Mouse (Mus musculus): Measurements from ENCODE around the gene Rnf187. TPM values are rescaled to one million over a fixed set of nuclear protein-coding genes. Genes with fewer than 3 reads are reported as not detected.

Gene Rnf187
- polyA plus RNA-seq, 1 experiment from 2014 or later: 463 TPM

GRCm38 (mm10) chr11:58979183-58979582, 40.5 kb upstream of the Rnf187 start:
- Histone ChIP-seq H3K4me1 (ENCODE audit: control insufficient read depth, insufficient read depth, low read length) (peaks cover 18% of the 10 kb centered on the region), H3K4me2 (ENCODE audit: low read length) (peak overlapping the region; percentile 100), H3K27ac (ENCODE audit: low read depth, low read length) (no peak overlapping the region), H3K4me3 (ENCODE audit: low read depth, low read length) (peak overlapping the region; percentile 99), H3K9ac (ENCODE audit: low read length) (peak overlapping the region; percentile 91), H3K36me3 (ENCODE audit: control insufficient read depth, insufficient read depth, low read length) (peaks cover 20% of the 10 kb centered on the region), H3K27me3 (replicated peaks; ENCODE audit: control insufficient read depth, insufficient read depth, low read length) (no peaks in the 10 kb centered on the region), H3K9me3 (replicated peaks; ENCODE audit: control insufficient read depth, low read length) (no peaks in the 10 kb centered on the region)
- WGBS: 69% methylated on average over 3 of the region's 3 CpGs
- ATAC-seq: no peak
- no peak for DNase-seq (ENCODE audit: low spot score)

GRCm38 (mm10) chr11:58978706-58979030, 40.0 kb upstream of the Rnf187 start:
- Histone ChIP-seq H3K27me3 (replicated peaks; ENCODE audit: control insufficient read depth, insufficient read depth, low read length) (no peaks in the 10 kb centered on the region), H3K27ac (ENCODE audit: low read depth, low read length) (no peak overlapping the region), H3K4me1 (ENCODE audit: control insufficient read depth, insufficient read depth, low read length) (peaks cover 18% of the 10 kb centered on the region), H3K4me3 (ENCODE audit: low read depth, low read length) (peak overlapping the region; percentile 99), H3K36me3 (ENCODE audit: control insufficient read depth, insufficient read depth, low read length) (peaks cover 15% of the 10 kb centered on the region), H3K9me3 (replicated peaks; ENCODE audit: control insufficient read depth, low read length) (no peaks in the 10 kb centered on the region), H3K9ac (ENCODE audit: low read length) (peak overlapping the region; percentile 91), H3K4me2 (ENCODE audit: low read length) (peak overlapping the region; percentile 100)
- ATAC-seq: no peak
- DNase-seq (ENCODE audit: low spot score): no peak
- WGBS: 0% methylated on average over 5 of the region's 5 CpGs

- Histone ChIP-seq H3K9ac (ENCODE audit: low read length) (peak within 1 kb of the TSS; percentile 91), H3K4me3 (ENCODE audit: low read depth, low read length) (peak within 1 kb of the TSS; percentile 99), H3K27ac (ENCODE audit: low read depth, low read length) (peak within 1 kb of the TSS; percentile 48; the same call in 1 of the 2 replicates), H3K27me3 (replicated peaks; ENCODE audit: control insufficient read depth, insufficient read depth, low read length) (no peaks in the 10 kb centered on the region), H3K4me2 (ENCODE audit: low read length) (peak within 1 kb of the TSS; percentile 100), H3K9me3 (replicated peaks; ENCODE audit: control insufficient read depth, low read length) (no peaks in the 10 kb centered on the region), H3K36me3 (ENCODE audit: control insufficient read depth, insufficient read depth, low read length) (peaks cover 14% of the 10 kb centered on the region), H3K4me1 (ENCODE audit: control insufficient read depth, insufficient read depth, low read length) (peaks cover 18% of the 10 kb centered on the region)
- DNase-seq (ENCODE audit: low spot score): peak; percentile 89
- peak; percentile 89 for ATAC-seq
- WGBS: under 1% methylated on average over 64 of the region's 64 CpGs
Observed at GRCm38 (mm10) chr11:58978027-58978705, 39.5 kb upstream of the Rnf187 start, which contains the start of gene Trim11. TSS of gene Trim11 (plus strand) at chr11:58978093.

- under 1% methylated on average over 21 of the region's 21 CpGs for WGBS
- peaks cover 18% of the 10 kb centered on the region for H3K4me1 ChIP-seq (ENCODE audit: control insufficient read depth, insufficient read depth, low read length)
- DNase-seq (ENCODE audit: low spot score): no peak
Observed at GRCm38 (mm10) chr11:58977607-58978026, 38.9 kb upstream of the Rnf187 start.

GRCm38 (mm10) chr11:58977150-58977549, 38.4 kb upstream of the Rnf187 start:
- Histone ChIP-seq H3K4me2 (ENCODE audit: low read length) (peak overlapping the region; percentile 100), H3K4me3 (ENCODE audit: low read depth, low read length) (peak overlapping the region; percentile 99), H3K9me3 (replicated peaks; ENCODE audit: control insufficient read depth, low read length) (no peaks in the 10 kb centered on the region), H3K27ac (ENCODE audit: low read depth, low read length) (peak overlapping the region; percentile 48; the same call in 1 of the 2 replicates), H3K36me3 (ENCODE audit: control insufficient read depth, insufficient read depth, low read length) (peaks cover 9% of the 10 kb centered on the region), H3K9ac (ENCODE audit: low read length) (peak overlapping the region; percentile 91), H3K4me1 (ENCODE audit: control insufficient read depth, insufficient read depth, low read length) (peaks cover 18% of the 10 kb centered on the region), H3K27me3 (replicated peaks; ENCODE audit: control insufficient read depth, insufficient read depth, low read length) (no peaks in the 10 kb centered on the region)
- no peak for ATAC-seq
- DNase-seq (ENCODE audit: low spot score): no peak
- WGBS: under 1% methylated on average over 29 of the region's 29 CpGs

More at GRCm38 (mm10) chr11:58977607-58978026, 38.9 kb upstream of the Rnf187 start:
- ATAC-seq: peak; percentile 33
- no peaks in the 10 kb centered on the region for H3K27me3 ChIP-seq (replicated peaks; ENCODE audit: control insufficient read depth, insufficient read depth, low read length)
- H3K9ac ChIP-seq (ENCODE audit: low read length): peak overlapping the region; percentile 91
- H3K4me3 ChIP-seq (ENCODE audit: low read depth, low read length): peak overlapping the region; percentile 99
- H3K27ac ChIP-seq (ENCODE audit: low read depth, low read length): peak overlapping the region; percentile 48; the same call in 1 of the 2 replicates
- peak overlapping the region; percentile 100 for H3K4me2 ChIP-seq (ENCODE audit: low read length)
- no peaks in the 10 kb centered on the region for H3K9me3 ChIP-seq (replicated peaks; ENCODE audit: control insufficient read depth, low read length)
- peaks cover 10% of the 10 kb centered on the region for H3K36me3 ChIP-seq (ENCODE audit: control insufficient read depth, insufficient read depth, low read length)

- Histone ChIP-seq H3K4me3 (ENCODE audit: low read depth, low read length) (no peak overlapping the region), H3K27ac (ENCODE audit: low read depth, low read length) (no peak overlapping the region), H3K9me3 (replicated peaks; ENCODE audit: control insufficient read depth, low read length) (no peaks in the 10 kb centered on the region), H3K27me3 (replicated peaks; ENCODE audit: control insufficient read depth, insufficient read depth, low read length) (no peaks in the 10 kb centered on the region), H3K4me2 (ENCODE audit: low read length) (no peak overlapping the region), H3K36me3 (ENCODE audit: control insufficient read depth, insufficient read depth, low read length) (peaks cover 10% of the 10 kb centered on the region; the same call in 1 of the 2 replicates), H3K4me1 (ENCODE audit: control insufficient read depth, insufficient read depth, low read length) (peaks cover 14% of the 10 kb centered on the region), H3K9ac (ENCODE audit: low read length) (no peak overlapping the region)
- WGBS: 87% methylated on average over 3 of the region's 3 CpGs
- ATAC-seq (no peak), DNase-seq (ENCODE audit: low spot score) (no peak)
Observed at GRCm38 (mm10) chr11:58974414-58974813, 35.7 kb upstream of the Rnf187 start.

GRCm38 (mm10) chr11:58971796-58972195, 33.1 kb upstream of the Rnf187 start:
- no peak overlapping the region for H3K4me3 ChIP-seq (ENCODE audit: low read depth, low read length)
- H3K4me1 ChIP-seq (ENCODE audit: control insufficient read depth, insufficient read depth, low read length): peaks cover 2% of the 10 kb centered on the region
- H3K4me2 ChIP-seq (ENCODE audit: low read length): no peak overlapping the region
- DNase-seq (ENCODE audit: low spot score) (no peak), ATAC-seq (no peak)
- no peak overlapping the region for H3K9ac ChIP-seq (ENCODE audit: low read length)
- H3K36me3 ChIP-seq (ENCODE audit: control insufficient read depth, insufficient read depth, low read length): peaks cover 13% of the 10 kb centered on the region; the same call in 1 of the 2 replicates
- 91% methylated on average over 3 of the region's 3 CpGs for WGBS
- no peaks in the 10 kb centered on the region for H3K27me3 ChIP-seq (replicated peaks; ENCODE audit: control insufficient read depth, insufficient read depth, low read length)
- H3K9me3 ChIP-seq (replicated peaks; ENCODE audit: control insufficient read depth, low read length): no peaks in the 10 kb centered on the region
- no peak overlapping the region for H3K27ac ChIP-seq (ENCODE audit: low read depth, low read length)

- DNase-seq (ENCODE audit: low spot score) (no peak), ATAC-seq (no peak)
- Histone ChIP-seq H3K36me3 (ENCODE audit: control insufficient read depth, insufficient read depth, low read length) (peaks cover 13% of the 10 kb centered on the region; the same call in 1 of the 2 replicates), H3K4me2 (ENCODE audit: low read length) (no peak overlapping the region), H3K9ac (ENCODE audit: low read length) (no peak overlapping the region), H3K27ac (ENCODE audit: low read depth, low read length) (no peak overlapping the region), H3K9me3 (replicated peaks; ENCODE audit: control insufficient read depth, low read length) (no peaks in the 10 kb centered on the region), H3K4me1 (ENCODE audit: control insufficient read depth, insufficient read depth, low read length) (peaks cover 2% of the 10 kb centered on the region; the same call in 1 of the 2 replicates), H3K4me3 (ENCODE audit: low read depth, low read length) (no peak overlapping the region), H3K27me3 (replicated peaks; ENCODE audit: control insufficient read depth, insufficient read depth, low read length) (no peaks in the 10 kb centered on the region)
- 90% methylated on average over 21 of the region's 21 CpGs for WGBS
Observed at GRCm38 (mm10) chr11:58970831-58971530, 32.3 kb upstream of the Rnf187 start.

GRCm38 (mm10) chr11:58969659-58970058, 30.9 kb upstream of the Rnf187 start:
- Histone ChIP-seq H3K27me3 (replicated peaks; ENCODE audit: control insufficient read depth, insufficient read depth, low read length) (no peaks in the 10 kb centered on the region), H3K9ac (ENCODE audit: low read length) (no peak overlapping the region), H3K4me3 (ENCODE audit: low read depth, low read length) (no peak overlapping the region), H3K9me3 (replicated peaks; ENCODE audit: control insufficient read depth, low read length) (no peaks in the 10 kb centered on the region), H3K4me2 (ENCODE audit: low read length) (no peak overlapping the region), H3K27ac (ENCODE audit: low read depth, low read length) (no peak overlapping the region), H3K4me1 (ENCODE audit: control insufficient read depth, insufficient read depth, low read length) (no peaks in the 10 kb centered on the region), H3K36me3 (ENCODE audit: control insufficient read depth, insufficient read depth, low read length) (peaks cover 13% of the 10 kb centered on the region; the same call in 1 of the 2 replicates)
- ATAC-seq: no peak
- WGBS: 76% methylated on average over 6 of the region's 6 CpGs
- DNase-seq (ENCODE audit: low spot score): no peak
